Mouse (Mus musculus) T-cell, adult 2 months (primary cell): ENCODE data around the gene Hsf3.
"Not testable (repeated sequence)": the region's sequence is repeated elsewhere in the genome, so short reads cannot be mapped to it uniquely, and the experiment has no call there.

Experiments
- DNase-seq: peaks from one replicate; pipeline ENCODE4 v3.0.0; 2022; ENCODE audit warnings: low spot score

Gene Hsf3

DNA sequence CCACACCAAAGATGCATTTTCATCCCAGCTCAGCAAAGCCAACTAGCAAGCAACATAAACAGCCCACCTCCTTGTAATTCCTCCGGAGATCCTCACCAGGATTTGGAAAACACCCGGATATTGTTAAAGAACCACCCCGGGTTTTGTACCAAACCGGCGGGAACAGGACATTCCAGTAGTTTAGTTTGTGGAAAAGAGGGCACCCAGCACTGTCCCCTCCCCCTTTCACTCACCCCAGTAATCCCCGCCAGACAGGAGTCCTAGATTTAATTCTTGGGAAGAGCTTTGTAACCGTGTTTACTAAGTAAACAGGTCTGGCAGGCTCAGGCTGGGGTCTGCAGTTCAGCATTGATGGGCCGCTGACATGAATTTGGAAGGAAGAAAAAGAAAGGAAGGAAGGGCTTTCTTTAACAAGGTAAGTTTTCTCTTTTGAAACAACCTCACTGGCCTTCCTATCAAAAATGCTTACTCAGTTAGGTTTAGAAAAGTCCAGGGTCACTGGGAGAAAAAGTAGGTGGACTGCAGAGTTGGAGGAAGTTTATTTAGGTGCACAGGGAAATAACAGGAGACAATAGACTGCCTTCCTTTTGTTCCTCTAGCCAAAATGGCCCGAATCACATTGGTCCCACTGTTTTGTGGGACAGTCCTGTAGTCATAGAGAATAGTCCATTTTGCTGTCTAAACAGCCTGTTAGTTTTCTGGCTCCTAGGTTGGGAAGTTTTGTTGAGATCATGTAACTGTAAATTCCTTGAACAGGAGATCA lies at the start of gene Hsf3:
Gene Hsf3 (minus strand): TSS at position 94 of the 763 bp plus-strand sequence.
- no peak for DNase-seq

- DNase-seq: no peak
Measured at GRCm38 (mm10) chrX:96501580-96501979, 45.5 kb upstream of the Hsf3 start.

- no peak for DNase-seq
Measured at GRCm38 (mm10) chrX:96455149-96455548, 945 bp downstream of the Hsf3 start, which contains the start of gene Heph. Gene Heph, plus strand, starts transcription at chrX:96455359.

- DNase-seq: no peak
Measured at GRCm38 (mm10) chrX:96419383-96419782, 36.7 kb downstream of the Hsf3 start.

DNA sequence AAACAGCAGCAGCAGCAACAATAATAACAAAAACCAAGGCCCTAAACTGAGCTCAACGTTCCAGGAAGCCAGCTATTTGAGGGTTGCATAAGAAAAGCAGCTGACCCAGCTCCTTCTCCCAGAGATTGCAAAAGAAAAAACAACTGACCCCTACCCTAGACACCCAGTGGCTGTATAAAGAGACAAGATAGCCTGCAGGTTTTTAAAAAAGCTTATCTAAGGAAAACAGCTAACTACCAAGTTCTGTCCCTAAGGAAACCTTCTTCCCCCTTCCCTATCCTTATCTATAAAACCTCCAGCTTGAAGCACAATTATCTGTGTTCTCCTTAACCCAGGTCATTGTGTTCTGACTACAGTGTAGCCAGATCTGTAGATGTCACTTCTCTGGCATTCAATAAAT lies 38.4 kb downstream of the Hsf3 start:
- DNase-seq: no peak

DNA sequence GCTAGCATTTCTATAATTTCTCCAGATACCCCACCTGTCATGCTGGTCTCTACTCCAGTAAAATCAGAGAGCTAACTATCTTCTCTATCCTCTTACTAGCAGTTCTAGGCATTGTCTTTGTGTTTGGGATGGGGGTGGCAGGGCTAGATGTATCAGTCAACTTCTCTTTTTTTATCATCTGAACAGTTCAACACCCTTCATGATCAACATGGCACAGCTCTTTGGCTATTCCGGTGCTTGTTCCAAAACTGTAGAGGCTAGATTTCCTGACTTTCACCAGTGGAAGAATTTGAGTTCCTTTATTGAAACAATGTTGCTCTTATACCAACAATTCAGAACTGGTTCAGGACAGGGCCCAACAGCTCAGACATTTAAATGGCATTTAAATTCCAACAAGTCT lies 39.1 kb downstream of the Hsf3 start:
- DNase-seq: no peak

- not testable (repeated sequence) for DNase-seq
Measured at GRCm38 (mm10) chrX:96415351-96415750, 40.7 kb downstream of the Hsf3 start.

DNA sequence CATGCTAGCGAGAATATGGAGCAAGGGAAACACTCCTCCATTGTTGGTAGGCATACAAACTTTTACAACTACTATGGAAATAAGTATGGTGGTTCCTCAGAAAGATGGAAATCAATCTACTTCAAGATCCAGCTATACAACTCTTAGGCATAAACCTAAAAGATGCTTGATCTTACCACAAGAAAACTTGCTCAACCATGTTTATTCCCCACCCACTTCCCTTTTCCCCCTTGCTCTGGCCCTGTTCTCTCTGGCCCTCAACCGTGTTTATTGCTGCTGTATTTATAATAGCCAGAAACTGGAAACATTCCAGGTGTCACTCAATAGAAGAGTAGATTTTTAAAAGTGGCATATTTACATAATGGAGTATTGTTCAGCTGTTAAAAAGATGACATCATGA lies 117.0 kb downstream of the Hsf3 start:
- DNase-seq: no peak

DNA sequence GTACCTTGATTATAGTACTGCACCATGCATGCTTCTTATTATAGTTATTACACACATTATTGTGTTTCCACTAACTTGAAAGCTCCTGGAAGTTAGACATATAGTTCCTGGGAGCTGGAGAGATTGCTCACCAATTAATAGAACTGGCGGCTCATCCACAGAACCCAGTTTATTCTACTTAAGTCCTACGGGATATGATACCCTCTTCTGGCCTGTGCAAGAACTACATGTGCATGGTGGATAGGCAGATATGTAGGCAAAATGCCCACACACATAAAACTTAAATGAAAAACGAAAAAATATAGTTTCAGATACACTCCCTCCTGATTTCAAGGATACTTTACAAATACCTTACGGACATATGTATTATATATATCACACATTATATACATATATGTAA lies 126.3 kb downstream of the Hsf3 start:
- no peak for DNase-seq

GRCm38 (mm10) chrX:96293338-96293737 lies 162.8 kb downstream of the Hsf3 start, which contains the start of gene Vsig4:
Gene Vsig4, minus strand, starts transcription at chrX:96293438.
- DNase-seq: no peak

- DNase-seq: no peak
Measured at GRCm38 (mm10) chrX:96256509-96256908, 199.6 kb downstream of the Hsf3 start.
